In genomic region chr15:84224779-84225178, GRCm38 (mm10) we compare ENCODE assay signal across 16 mouse cellular contexts. TPM values are rescaled to one million over a fixed set of nuclear protein-coding genes. Genes with fewer than 3 reads are reported as not detected.
DNase-seq lines count a peak whose midpoint lies in the region; ATAC-seq lines count a peak whose summit lies in the region.
"Had no signal": no experiment of that assay in that cellular context is flagged by ENCODE, and none has a peak within 500 bp of the region (broad histone marks: within the 10 kb centered on the region; RNA-seq: fewer than 3 reads in every experiment).

No protein-coding gene starts in this region.

- H3K4me3 ChIP-seq in hindbrain, embryonic 12.5 days, result no peak overlapping the region
- H3K4me3 ChIP-seq in hindbrain, embryonic 11.5 days (ENCODE audit: low read depth, low read length), result no peak overlapping the region
- H3K4me3 ChIP-seq in limb, embryonic 13.5 days, result no peak overlapping the region

- H3K4me1 ChIP-seq in hindbrain, embryonic 12.5 days, result peaks cover 49% of the 10 kb centered on the region
- peaks cover 8% of the 10 kb centered on the region; the same call in 1 of the 2 replicates for H3K4me1 ChIP-seq in hindbrain, embryonic 11.5 days (replicated peaks; ENCODE audit: control insufficient read depth, insufficient read depth, low read length)
- H3K4me1 ChIP-seq in limb, embryonic 13.5 days, result peaks cover 11% of the 10 kb centered on the region

- no peaks in the 10 kb centered on the region for H3K36me3 ChIP-seq in hindbrain, embryonic 12.5 days
- no peaks in the 10 kb centered on the region for H3K36me3 ChIP-seq in hindbrain, embryonic 11.5 days (ENCODE audit: control insufficient read depth, insufficient read depth, low read length)
- H3K36me3 ChIP-seq in limb, embryonic 13.5 days, result no peaks in the 10 kb centered on the region

- peak overlapping the region; percentile 64 for H3K27ac ChIP-seq in hindbrain, embryonic 12.5 days
- H3K27ac ChIP-seq in hindbrain, embryonic 11.5 days (ENCODE audit: low read depth, low read length), result no peak overlapping the region
- no peak overlapping the region for H3K27ac ChIP-seq in limb, embryonic 13.5 days
- H3K27ac ChIP-seq: liver, embryonic 14.5 days had no signal

- WGBS in hindbrain, embryonic 12.5 days, result 47% methylated on average over 10 of the region's 10 CpGs
- 51% methylated on average over 10 of the region's 10 CpGs for WGBS in hindbrain, embryonic 11.5 days
- 35% methylated on average over 10 of the region's 10 CpGs for WGBS in limb, embryonic 13.5 days

- H3K4me2 ChIP-seq in hindbrain, embryonic 12.5 days (replicated peaks), result no peak overlapping the region
- no peak overlapping the region for H3K4me2 ChIP-seq in hindbrain, embryonic 11.5 days (replicated peaks; ENCODE audit: low read depth, low read length)
- 0 out of 2 replicates have a peak overlapping the region, but pooled peaks have one; percentile 19 for H3K4me2 ChIP-seq in limb, embryonic 13.5 days (replicated peaks)

- 0 out of 2 replicates have a peak, but pooled peaks cover under 1% of the 10 kb centered on the region for H3K27me3 ChIP-seq in hindbrain, embryonic 12.5 days
- no peaks in the 10 kb centered on the region; the same call in 1 of the 2 replicates for H3K27me3 ChIP-seq in hindbrain, embryonic 11.5 days (ENCODE audit: control insufficient read depth, insufficient read depth, low read length)
- H3K27me3 ChIP-seq in limb, embryonic 13.5 days, result peaks cover 1% of the 10 kb centered on the region; the same call in 1 of the 2 replicates

- no peak overlapping the region for H3K9ac ChIP-seq in hindbrain, embryonic 12.5 days
- H3K9ac ChIP-seq in hindbrain, embryonic 11.5 days (ENCODE audit: low read depth, low read length), result no peak overlapping the region
- no peak overlapping the region for H3K9ac ChIP-seq in limb, embryonic 13.5 days
- H3K9ac ChIP-seq: liver, embryonic 14.5 days had no signal

- no peaks in the 10 kb centered on the region for H3K9me3 ChIP-seq in hindbrain, embryonic 12.5 days (replicated peaks)
- H3K9me3 ChIP-seq in hindbrain, embryonic 11.5 days (ENCODE audit: control insufficient read depth, low read length), result no peaks in the 10 kb centered on the region
- no peaks in the 10 kb centered on the region for H3K9me3 ChIP-seq in limb, embryonic 13.5 days

- no peak for DNase-seq in hindbrain, embryonic 11.5 days (ENCODE audit: low spot score)
- DNase-seq in 3T3-L1 (ENCODE audit: low read depth, low spot score), result peak; percentile 46
- peak; percentile 61 for DNase-seq in brain, adult 2 months (ENCODE audit: low read depth, low spot score)
- DNase-seq in ovary, postnatal 14 days (ENCODE audit: low spot score), result no peak
- DNase-seq in cerebellum, adult 8-10 months, result no peak
- DNase-seq: adrenal gland, postnatal 36 days; cerebellum, postnatal 36 days; heart, postnatal 36 days; kidney, adult 18-20 months; kidney, postnatal 4 days; right cerebral cortex, postnatal 4 days; thymus, adult 2 months had no signal

- no peak for ATAC-seq in hindbrain, embryonic 12.5 days (ENCODE audit: low FRiP score)
- ATAC-seq in hindbrain, embryonic 11.5 days (ENCODE audit: low FRiP score), result no peak
- ATAC-seq in limb, embryonic 13.5 days (ENCODE audit: low FRiP score, low read depth), result no peak
- ATAC-seq: activated CD4-positive, CD25-positive, alpha-beta regulatory T cell, adult 4 months had no signal

RNA-seq across cellular contexts. Expression of gene Parvb, which starts 7.1 kb away (rescaled TPM):
- 5.0 and 6.5 TPM in 2 replicates for polyA plus RNA-seq in hindbrain, embryonic 12.5 days (2016; fragmentation: Nextera tagmentation; extraction: Ambion mirVana)
- 9.4 and 9.5 TPM in 2 replicates for polyA plus RNA-seq in hindbrain, embryonic 11.5 days (2014; fragmentation: Nextera tagmentation; extraction: Ambion mirVana)
- polyA plus RNA-seq in limb, embryonic 13.5 days (2015; fragmentation: Nextera tagmentation; extraction: Ambion mirVana), result 3.5 and 3.7 TPM in 2 replicates

RNA-seq across cellular contexts. Expression of gene Samm50, which starts 32.7 kb away (rescaled TPM):
- polyA plus RNA-seq in hindbrain, embryonic 12.5 days (2016; fragmentation: Nextera tagmentation; extraction: Ambion mirVana), result 87.8 and 94.7 TPM in 2 replicates
- 66.7 and 74.5 TPM in 2 replicates for polyA plus RNA-seq in hindbrain, embryonic 11.5 days (2014; fragmentation: Nextera tagmentation; extraction: Ambion mirVana)
- polyA plus RNA-seq in limb, embryonic 13.5 days (2015; fragmentation: Nextera tagmentation; extraction: Ambion mirVana), result 101 and 104 TPM in 2 replicates

RNA-seq across cellular contexts. Expression of gene Pnpla3, which starts 57.1 kb away (rescaled TPM):
- polyA plus RNA-seq in hindbrain, embryonic 12.5 days (2016; fragmentation: Nextera tagmentation; extraction: Ambion mirVana), result 2.7 and 3.0 TPM in 2 replicates
- 0.71 and 1.4 TPM in 2 replicates for polyA plus RNA-seq in hindbrain, embryonic 11.5 days (2014; fragmentation: Nextera tagmentation; extraction: Ambion mirVana)
- polyA plus RNA-seq in limb, embryonic 13.5 days (2015; fragmentation: Nextera tagmentation; extraction: Ambion mirVana), result 0.59 and 0.94 TPM in 2 replicates
- polyA plus RNA-seq: activated CD4-positive, CD25-positive, alpha-beta regulatory T cell, adult 4 months had no signal

Comparison
In these comparisons a context has a peak if more than half of its experiments do, and no peak if none do; other contexts are left out.
1. DNase-seq: peak in 3T3-L1 (single experiment) and brain, adult 2 months (single experiment); none in hindbrain, embryonic 11.5 days (single experiment), ovary, postnatal 14 days (single experiment) and cerebellum, adult 8-10 months (single experiment).